Mouse (Mus musculus): ENCODE results near the gene Nfkbib.

- no peak for TF ChIP-seq POLR2A (IDR thresholded peaks at IDR 0.05; ENCODE audit: borderline replicate concordance, insufficient read depth, low read length)
- TF ChIP-seq CTCF (IDR thresholded peaks at IDR 0.05; ENCODE audit: borderline replicate concordance, insufficient read depth, low read depth, low read length): no peak
Measured at GRCm38 (mm10) chr7:28807641-28808220, 40.4 kb upstream of the Nfkbib start.
